Mouse (Mus musculus): ENCODE results near the gene Lgals4.

Gene Lgals4

GRCm38 (mm10) chr7:28847273-28847672 is 13.6 kb downstream of the Lgals4 start:
- in situ Hi-C loops (cut with MboI; ENCODE audit: unreplicated experiment in 2 of 2) = no loop called here

DNA sequence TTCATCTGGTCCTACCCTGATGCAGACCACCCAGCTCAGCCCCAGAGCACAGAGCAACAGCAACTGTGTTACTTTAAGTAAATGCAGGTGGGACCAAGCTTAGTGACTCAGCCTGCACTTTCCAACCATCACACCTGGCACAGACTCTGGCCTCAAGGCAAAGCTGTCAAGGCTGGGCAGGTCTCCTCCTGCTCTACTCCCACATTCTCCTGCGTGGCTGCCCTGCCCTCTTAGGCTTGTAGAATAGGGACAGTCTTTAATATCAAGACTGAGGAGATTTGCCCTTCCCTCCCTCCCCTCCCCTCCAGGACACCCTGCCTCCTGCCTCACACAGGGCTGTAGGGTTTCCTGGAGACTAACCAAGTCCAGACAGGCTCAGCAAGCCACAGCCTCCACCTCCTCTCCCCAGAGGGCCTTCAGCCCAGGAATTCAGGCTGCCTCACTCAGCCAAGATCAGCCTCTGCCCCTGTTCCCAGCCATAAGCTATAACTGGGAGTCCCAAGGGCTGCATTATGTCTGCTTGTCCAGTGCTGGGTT is 16.1 kb downstream of the Lgals4 start:
- in situ Hi-C loops (cut with MboI; ENCODE audit: unreplicated experiment in 2 of 2) = no loop called here

DNA sequence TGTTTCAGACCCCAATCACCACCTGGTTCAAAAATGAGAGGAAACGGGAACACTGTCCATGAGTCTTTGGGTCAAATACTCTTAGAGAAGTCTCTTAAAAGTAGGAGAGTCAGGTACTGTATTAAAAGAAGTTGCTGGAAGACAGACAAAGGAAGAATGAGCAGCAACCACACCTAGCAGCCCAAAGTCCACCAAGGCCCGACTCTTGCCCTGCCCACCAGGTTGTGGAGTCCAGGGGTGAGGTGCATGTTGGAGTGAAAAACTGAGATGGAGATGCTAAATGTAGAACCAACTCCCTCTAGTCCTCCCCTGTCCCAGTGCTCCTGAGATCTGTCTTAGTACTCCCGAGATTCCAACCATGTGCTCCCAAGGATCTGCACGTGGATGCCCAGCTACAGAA is 17.0 kb downstream of the Lgals4 start:
- in situ Hi-C loops (cut with MboI; ENCODE audit: unreplicated experiment in 2 of 2) = no loop called here

DNA sequence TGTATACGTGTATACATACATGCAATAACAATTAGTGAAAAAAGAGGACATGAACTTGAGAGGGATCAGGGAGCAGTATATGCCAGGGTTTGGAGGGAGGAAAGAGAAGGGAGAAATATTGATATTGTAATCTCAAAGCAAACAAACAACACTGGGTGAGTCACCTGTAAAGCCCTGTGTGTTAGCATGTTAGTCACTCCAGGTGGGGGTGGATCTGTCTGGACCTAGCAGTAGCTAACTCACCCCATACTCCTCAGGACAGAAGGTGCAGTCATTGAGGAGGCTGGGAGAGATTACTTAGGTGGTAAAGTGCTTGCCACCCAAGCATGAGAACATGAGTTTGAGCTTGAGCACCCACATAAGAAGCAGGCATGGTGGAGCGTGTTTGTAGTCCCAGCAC is 26.3 kb downstream of the Lgals4 start:
- in situ Hi-C loops (cut with MboI; ENCODE audit: unreplicated experiment in 2 of 2) = no loop called here

DNA sequence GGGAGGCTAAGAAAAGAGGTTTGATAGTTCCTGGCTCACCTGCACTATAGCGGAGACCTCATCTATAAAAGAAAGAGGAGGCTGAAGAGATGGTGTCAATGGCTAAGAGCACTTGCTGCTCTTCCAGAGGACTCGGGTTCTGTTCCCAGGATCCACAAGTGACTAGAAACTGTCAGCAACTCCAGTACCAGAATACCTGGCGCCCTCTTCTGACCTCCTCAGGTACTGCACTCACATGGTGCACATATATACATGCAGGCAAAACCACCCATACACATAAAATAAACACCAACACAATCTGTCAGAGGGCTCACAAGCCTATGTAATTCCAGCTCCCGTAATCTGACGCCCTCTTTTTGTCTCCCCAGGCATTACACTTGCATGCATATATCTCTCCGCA is 27.2 kb downstream of the Lgals4 start:
- in situ Hi-C loops (cut with MboI; ENCODE audit: unreplicated experiment in 2 of 2) = no loop called here

DNA sequence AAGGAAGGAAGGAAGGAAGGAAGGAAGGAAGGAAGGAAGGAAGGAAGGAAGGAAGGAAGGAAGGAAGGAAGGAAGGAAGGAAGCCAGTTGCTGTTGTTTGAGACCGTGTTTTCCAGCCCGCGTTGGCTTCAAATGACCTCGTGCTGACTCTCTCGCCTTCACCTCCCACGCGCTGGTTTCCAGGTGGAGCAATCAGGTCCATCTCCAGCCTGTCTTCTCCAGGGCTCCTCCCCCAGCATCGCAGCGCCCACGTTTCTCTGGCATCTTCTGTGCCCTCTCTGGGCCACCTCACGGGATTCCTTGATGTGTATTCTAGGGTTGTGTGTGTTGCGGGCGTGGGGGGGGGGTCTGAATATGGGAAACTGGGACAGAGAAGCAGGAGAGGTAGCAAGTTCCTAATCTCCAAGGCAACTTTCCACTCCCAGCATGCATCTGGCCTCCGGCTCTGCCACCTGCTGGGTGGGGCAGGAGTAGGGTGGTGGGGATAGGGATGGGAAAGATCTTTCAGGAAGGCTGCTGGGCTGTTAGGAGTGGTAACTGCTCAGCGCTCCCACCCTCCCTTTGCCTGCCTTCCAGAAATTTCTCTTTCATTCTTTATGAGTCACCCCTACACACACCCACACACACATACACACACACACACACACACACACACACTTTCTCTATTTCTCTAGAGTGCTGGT is 29.3 kb downstream of the Lgals4 start:
- in situ Hi-C loops (cut with MboI; ENCODE audit: unreplicated experiment in 2 of 2) = no loop called here

GRCm38 (mm10) chr7:28863540-28863939 is 29.9 kb downstream of the Lgals4 start, which contains the start of gene Lgals7:
Gene Lgals7, plus strand, starts transcription at chr7:28863853.
- in situ Hi-C loops (cut with MboI; ENCODE audit: unreplicated experiment in 2 of 2) = no loop called here

GRCm38 (mm10) chr7:28864288-28864750 is 30.7 kb downstream of the Lgals4 start:
- in situ Hi-C loops (cut with MboI; ENCODE audit: unreplicated experiment in 2 of 2) = no loop called here

- in situ Hi-C loops (cut with MboI; ENCODE audit: unreplicated experiment in 2 of 2) = loop anchor here (5.0 kb wide), 1 partner anchor 68 kb away; no protein-coding TSS in a partner anchor
Measured at GRCm38 (mm10) chr7:28865481-28866300, 32.0 kb downstream of the Lgals4 start.

DNA sequence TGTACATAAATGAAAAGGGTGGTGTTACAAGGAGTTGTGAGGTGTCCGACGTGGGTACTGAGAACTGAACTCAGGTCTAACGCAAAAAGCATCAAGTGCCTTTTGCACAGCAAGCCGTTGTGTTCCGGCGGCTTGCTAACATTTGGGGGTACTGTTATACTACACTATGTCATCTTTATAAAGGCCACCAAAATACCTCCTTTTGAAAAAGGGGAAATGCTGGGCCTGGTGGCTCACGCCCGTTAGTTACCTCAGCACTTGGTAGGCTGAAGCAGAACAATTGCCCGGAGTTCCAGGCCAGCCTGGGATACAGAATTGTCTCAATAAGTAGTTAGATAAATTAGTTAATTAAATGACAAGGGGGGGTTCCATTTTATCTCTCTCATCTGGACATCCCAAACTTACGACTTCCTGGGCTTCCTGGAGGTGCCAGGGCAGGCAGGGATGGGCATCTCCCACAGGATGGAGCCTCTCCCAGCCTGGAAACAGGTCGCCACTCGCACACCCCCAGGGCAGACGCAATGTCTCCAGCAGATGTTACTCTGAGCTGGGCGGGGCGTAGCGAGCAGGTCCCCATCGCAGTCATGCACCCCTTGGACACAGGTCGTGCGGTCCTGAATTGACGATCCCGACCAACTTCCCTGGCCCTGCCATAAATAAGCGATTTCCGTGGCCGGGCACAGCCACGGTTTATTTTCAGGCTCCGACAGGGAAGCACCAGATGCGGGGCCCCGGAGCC is 33.3 kb downstream of the Lgals4 start:
- in situ Hi-C loops (cut with MboI; ENCODE audit: unreplicated experiment in 2 of 2) = loop anchor here (5.0 kb wide), 1 partner anchor 70 kb away; no protein-coding TSS in a partner anchor

DNA sequence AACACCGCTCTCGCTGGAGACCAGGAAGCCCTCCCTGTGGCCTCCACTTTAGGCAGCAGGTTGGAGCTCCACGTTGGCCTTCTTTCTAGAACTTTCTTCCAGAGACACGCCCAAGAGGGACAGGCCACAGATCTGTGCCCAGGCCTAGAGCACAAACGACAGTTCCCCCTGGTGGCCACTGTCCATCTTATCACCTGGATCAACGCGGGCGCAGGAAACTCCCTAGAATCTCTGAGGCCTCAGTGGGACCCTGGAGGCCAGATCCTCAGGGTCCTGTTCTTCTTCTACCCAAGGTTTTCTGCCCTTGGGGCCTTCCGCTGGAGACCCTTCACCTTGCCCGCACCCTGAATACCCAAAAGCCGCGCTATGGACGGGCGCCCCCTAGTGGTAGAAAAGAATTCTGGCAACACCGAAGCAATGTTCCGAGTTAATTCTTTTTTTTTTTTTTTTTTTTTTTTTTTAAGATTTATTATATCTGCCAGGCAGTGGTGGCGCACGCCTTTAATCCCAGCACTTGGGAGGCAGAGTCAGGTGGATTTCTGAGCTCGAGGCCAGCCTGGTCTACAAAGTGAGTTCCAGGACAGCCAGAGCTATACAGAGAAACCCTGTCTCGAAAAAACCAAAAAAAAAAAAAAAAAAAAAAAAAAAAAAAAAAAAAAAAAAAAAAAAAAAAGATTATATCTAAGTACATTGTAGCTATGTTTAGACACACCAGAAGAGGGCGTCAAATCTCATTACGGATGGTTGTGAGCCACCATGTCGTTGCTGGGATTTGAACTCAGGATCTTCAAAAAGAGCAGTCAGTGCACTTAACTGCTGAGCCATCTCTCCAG is 34.1 kb downstream of the Lgals4 start:
- in situ Hi-C loops (cut with MboI; ENCODE audit: unreplicated experiment in 2 of 2) = loop anchor here (5.0 kb wide), 1 partner anchor 70 kb away; no protein-coding TSS in a partner anchor

DNA sequence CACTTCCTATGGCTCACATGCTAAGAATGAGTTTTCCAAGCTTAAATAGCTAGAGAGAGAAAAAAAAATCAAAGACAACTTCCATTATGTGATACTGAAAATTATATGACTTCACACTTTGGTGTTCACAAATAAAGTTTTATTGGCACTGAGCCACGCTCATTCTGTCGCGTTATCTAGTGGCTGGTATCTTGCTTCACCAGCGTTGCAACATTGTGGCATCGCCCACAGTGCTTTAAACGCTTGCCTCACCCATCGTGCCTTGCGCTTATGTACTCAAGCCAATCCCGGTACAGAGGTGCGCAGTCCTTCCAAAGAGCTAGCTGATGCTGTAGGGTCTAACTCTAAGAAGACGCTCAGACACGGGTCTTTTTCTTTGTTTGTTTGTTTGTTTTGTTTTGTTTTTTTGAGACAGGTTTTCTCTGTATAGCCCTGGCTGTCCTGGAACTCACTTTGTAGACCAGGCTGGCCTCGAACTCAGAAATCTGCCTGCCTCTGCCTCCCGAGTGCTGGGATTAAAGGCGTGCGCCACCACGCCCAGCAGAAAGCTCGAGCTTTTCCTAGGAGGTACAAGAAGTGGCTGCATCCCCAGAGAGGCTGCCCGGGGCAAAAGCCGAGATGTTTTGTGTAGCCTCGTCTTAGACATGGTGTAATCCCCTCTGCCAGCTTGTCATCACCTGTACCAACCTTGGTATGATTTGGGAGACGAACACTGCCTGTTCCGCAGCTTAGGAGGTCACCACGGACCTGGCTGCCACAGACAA is 37.4 kb downstream of the Lgals4 start:
- in situ Hi-C loops (cut with MboI; ENCODE audit: unreplicated experiment in 2 of 2) = loop anchor here in 1 of 2 experiments (5.0 kb wide), 1 partner anchor 166 kb away; no protein-coding TSS in a partner anchor

GRCm38 (mm10) chr7:28874565-28874964 is 40.9 kb downstream of the Lgals4 start:
- in situ Hi-C loops (cut with MboI; ENCODE audit: unreplicated experiment in 2 of 2) = loop anchor here in 1 of 2 experiments (5.0 kb wide), 1 partner anchor 163 kb away; no protein-coding TSS in a partner anchor

DNA sequence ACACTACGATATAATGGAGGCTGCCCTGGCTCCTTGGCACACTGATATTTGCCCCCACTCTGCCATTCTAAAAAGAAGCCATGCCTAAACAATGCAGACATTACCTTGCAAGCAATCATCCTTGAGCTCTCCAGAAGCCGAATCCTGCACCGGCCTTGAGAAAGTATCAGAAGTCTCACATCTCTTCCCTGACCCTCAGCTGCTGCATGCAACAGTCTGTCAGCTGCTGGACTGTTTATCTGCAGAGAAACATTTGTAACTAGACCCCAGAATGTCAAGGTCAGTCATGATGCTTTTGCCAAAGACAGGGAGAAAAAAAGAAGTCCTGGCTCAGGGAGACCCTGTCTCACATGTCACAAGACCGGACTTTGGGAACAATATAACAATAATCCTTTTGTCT is 42.4 kb downstream of the Lgals4 start:
- in situ Hi-C loops (cut with MboI; ENCODE audit: unreplicated experiment in 2 of 2) = loop anchor here in 1 of 2 experiments (25.0 kb wide), 1 partner anchor 264 kb away; no protein-coding TSS in a partner anchor

- in situ Hi-C loops (cut with MboI; ENCODE audit: unreplicated experiment in 2 of 2) = loop anchor here in 1 of 2 experiments (25.0 kb wide), 1 partner anchor 265 kb away; no protein-coding TSS in a partner anchor
Measured at GRCm38 (mm10) chr7:28877155-28877554, 43.5 kb downstream of the Lgals4 start.

GRCm38 (mm10) chr7:28877856-28878255 is 44.2 kb downstream of the Lgals4 start:
- in situ Hi-C loops (cut with MboI; ENCODE audit: unreplicated experiment in 2 of 2) = loop anchor here in 1 of 2 experiments (25.0 kb wide), 1 partner anchor 266 kb away; no protein-coding TSS in a partner anchor

GRCm38 (mm10) chr7:28879606-28880005 is 46.0 kb downstream of the Lgals4 start:
- in situ Hi-C loops (cut with MboI; ENCODE audit: unreplicated experiment in 2 of 2) = loop anchor here in 1 of 2 experiments (25.0 kb wide), 1 partner anchor 267 kb away; no protein-coding TSS in a partner anchor

GRCm38 (mm10) chr7:28880554-28880953 is 46.9 kb downstream of the Lgals4 start:
- in situ Hi-C loops (cut with MboI; ENCODE audit: unreplicated experiment in 2 of 2) = loop anchor here in 1 of 2 experiments (25.0 kb wide), 1 partner anchor 268 kb away; no protein-coding TSS in a partner anchor

Measured in v-Abl transformed pro-B cells (cell line).